Mouse (Mus musculus): ENCODE measurements around the gene Ube2c. TPM values are rescaled to one million over a fixed set of nuclear protein-coding genes. Genes with fewer than 3 reads are reported as not detected.

Ube2c gene
- total and polyA plus RNA-seq, 3 experiments, result 177 to 365 (median 257) TPM

- H3K79me2 ChIP-seq (ENCODE audit: control insufficient read depth, insufficient read depth, low read length, poor library complexity), result peaks cover 30% of the 10 kb centered on the region
- H3K27ac ChIP-seq (ENCODE audit: control insufficient read depth, low read depth, low read length), result peak within 1 kb of the TSS; percentile 97
- H3K27me3 ChIP-seq (ENCODE audit: control insufficient read depth in 1 of 2, insufficient read depth in 2 of 2, low read length in 2 of 2), result no peaks in the 10 kb centered on the region
- H3K9ac ChIP-seq (ENCODE audit: control insufficient read depth, low read depth, low read length, poor library complexity, severe bottlenecking), result peak within 1 kb of the TSS; percentile 90
- H3K9me3 ChIP-seq (replicated peaks; ENCODE audit: insufficient read depth, low read length), result no peaks in the 10 kb centered on the region
- DNase-seq (ENCODE audit: low read depth, low spot score), result peak; percentile 100
- H3K4me1 ChIP-seq (ENCODE audit: control insufficient read depth in 1 of 2, insufficient read depth in 2 of 2, low read length in 2 of 2), result peaks cover 7 to 17% of the 10 kb centered on the region in 2 experiments; a peak in 3 of 4 replicates
- H3K4me3 ChIP-seq (ENCODE audit: control insufficient read depth in 1 of 2, insufficient read depth in 1 of 2, low read depth in 2 of 2, low read length in 2 of 2), result peak within 1 kb of the TSS; percentile 71 to 90
- peaks cover 0 to 18% of the 10 kb centered on the region in 2 experiments; a peak in 3 of 4 replicates for H3K36me3 ChIP-seq (ENCODE audit: control insufficient read depth in 1 of 2, insufficient read depth in 2 of 2, low read length in 2 of 2)
- TF ChIP-seq CTCF (IDR thresholded peaks at IDR 0.05 in 2 of 3, conservative IDR thresholded peaks at IDR 0.05 in 1 of 3; ENCODE audit: control insufficient read depth in 1 of 3, insufficient read depth in 1 of 3, low read depth in 2 of 3, low read length in 3 of 3, poor library complexity in 1 of 3, severe bottlenecking in 1 of 3) (no peak), JUND (IDR thresholded peaks at IDR 0.05; ENCODE audit: low read depth, low read length) (no peak), MEF2A (IDR thresholded peaks at IDR 0.05; ENCODE audit: extremely low read depth, insufficient replicate concordance, low read depth, low read length, poor library complexity, severe bottlenecking) (no peak), E2F4 (IDR thresholded peaks at IDR 0.05; ENCODE audit: borderline replicate concordance, low read depth, low read length) (no peak), UBTF (IDR thresholded peaks at IDR 0.05; ENCODE audit: borderline replicate concordance, insufficient read depth, low read depth, low read length) (no peak), TCF12 (IDR thresholded peaks at IDR 0.05; ENCODE audit: low read depth, low read length) (peak; percentile 7; the same call in 1 of the 2 replicates), NRF1 (IDR thresholded peaks at IDR 0.05; ENCODE audit: insufficient read depth, low read depth, low read length, poor library complexity, severe bottlenecking) (0 out of 2 replicates have a peak, but pooled peaks have one; percentile 39), ETS1 (IDR thresholded peaks at IDR 0.05; ENCODE audit: low read depth, low read length) (peak; percentile 8; the same call in 1 of the 2 replicates), POLR2AphosphoS5 (IDR thresholded peaks at IDR 0.05; ENCODE audit: borderline replicate concordance, low read depth, low read length) (peak; percentile 31; the same call in 1 of the 2 replicates), MAZ (IDR thresholded peaks at IDR 0.05; ENCODE audit: low read depth, low read length) (peak; percentile 54; the same call in 1 of the 2 replicates), BHLHE40 (IDR thresholded peaks at IDR 0.05; ENCODE audit: borderline replicate concordance, low read depth, low read length) (no peak), CHD1 (IDR thresholded peaks at IDR 0.05; ENCODE audit: low read depth, low read length) (no peak), ELF1 (IDR thresholded peaks at IDR 0.05; ENCODE audit: low read depth, low read length) (peak; percentile 92), POLR2AphosphoS2 (IDR thresholded peaks at IDR 0.05; ENCODE audit: low read length) (peak; percentile 97), ZNF384 (IDR thresholded peaks at IDR 0.05; ENCODE audit: low read depth, low read length) (no peak), TAL1 (IDR thresholded peaks at IDR 0.05; ENCODE audit: low read length) (no peak), MAX (IDR thresholded peaks at IDR 0.05; ENCODE audit: low read length) (no peak), ZKSCAN1 (IDR thresholded peaks at IDR 0.05; ENCODE audit: low read depth, low read length) (no peak), MYC (IDR thresholded peaks at IDR 0.05; ENCODE audit: low read depth, low read length) (peak; percentile 62; the same call in 1 of the 2 replicates), NELFE (IDR thresholded peaks at IDR 0.05; ENCODE audit: low read depth, low read length) (peak; percentile 99), KAT2A (conservative IDR thresholded peaks at IDR 0.05; ENCODE audit: low read depth, low read length) (no peak; the same call in 1 of the 2 replicates), CHD2 (IDR thresholded peaks at IDR 0.05; ENCODE audit: low read length) (peak; percentile 93), TBP (IDR thresholded peaks at IDR 0.05; ENCODE audit: low read depth, low read length) (peak; percentile 98), RCOR1 (IDR thresholded peaks at IDR 0.05; ENCODE audit: low read depth, low read length) (no peak; the same call in 1 of the 2 replicates), ZMIZ1 (IDR thresholded peaks at IDR 0.05; ENCODE audit: low read depth, low read length) (peak; percentile 98), USF1 (IDR thresholded peaks at IDR 0.05; ENCODE audit: low read depth, low read length) (no peak), GATA1 (IDR thresholded peaks at IDR 0.05; ENCODE audit: low read depth, low read length) (no peak), POLR2A (IDR thresholded peaks at IDR 0.05; ENCODE audit: control insufficient read depth in 1 of 2, insufficient read depth in 1 of 2, low read depth in 1 of 2, low read length in 2 of 2, poor library complexity in 1 of 2) (peak; percentile 87 to 99), MYB (IDR thresholded peaks at IDR 0.05; ENCODE audit: low read depth, low read length) (peak; percentile 71), MAFK (IDR thresholded peaks at IDR 0.05; ENCODE audit: borderline replicate concordance, low read depth, low read length) (no peak), ZC3H11A (IDR thresholded peaks at IDR 0.05; ENCODE audit: low read depth, low read length) (no peak), GABPA (IDR thresholded peaks at IDR 0.05; ENCODE audit: low read depth, low read length) (no peak), RAD21 (IDR thresholded peaks at IDR 0.05; ENCODE audit: low read depth, low read length) (no peak), USF2 (IDR thresholded peaks at IDR 0.05; ENCODE audit: borderline replicate concordance in 1 of 2, insufficient read depth in 1 of 2, low read depth in 1 of 2, low read length in 2 of 2) (no peak), HCFC1 (IDR thresholded peaks at IDR 0.05; ENCODE audit: low read depth, low read length) (peak; percentile 89)
Measured at GRCm38 (mm10) chr2:164804533-164805331, 35.0 kb downstream of the Ube2c start, which contains the start of the genes Acot8 and Zswim3. TSS of gene Acot8 (minus strand) at chr2:164804882. TSS of gene Zswim3 (plus strand) at chr2:164805098.

Measured in MEL (cell line).